Mouse (Mus musculus) CH12.LX (cell line): ENCODE data around the gene Sncb.

Source experiments
- BHLHE40 ChIP-seq: IDR thresholded peaks from 2 replicates; pipeline ENCODE4 v1.6.1; 2011; ENCODE audit warnings: mild to moderate bottlenecking, low read depth, low read length, improper control_type of control experiment
- CTCF ChIP-seq, 2 experiments: IDR thresholded peaks in 1 of 2; conservative IDR thresholded peaks in 1 of 2; 2 replicates each; pipeline ENCODE4 v1.5.1; 2011 to 2012; ENCODE audit warnings: low read depth in 2 of 2, low read length in 2 of 2, improper control_type of control experiment in 1 of 2, inconsistent platforms in 1 of 2, mild to moderate bottlenecking in 1 of 2, moderate library complexity in 1 of 2
- POLR2A ChIP-seq: IDR thresholded peaks from 2 replicates; pipeline ENCODE4 v1.6.1; 2011; ENCODE audit warnings: low read depth, mild to moderate bottlenecking, improper control_type of control experiment, low read length
- TCF12 ChIP-seq: IDR thresholded peaks from 2 replicates; pipeline ENCODE4 v1.6.1; 2014; ENCODE audit warnings: low read depth, mild to moderate bottlenecking, inconsistent platforms, low read length, improper control_type of control experiment

GRCm38 (mm10) chr13:54805134-54805838 lies 38.9 kb upstream of the Sncb start:
- TF ChIP-seq POLR2A (no peak), BHLHE40 (no peak), CTCF (conservative IDR thresholded peaks at IDR 0.05 in 1 of 2, IDR thresholded peaks at IDR 0.05 in 1 of 2; ENCODE audit: low read depth in 2 of 2, low read length in 2 of 2) (peak in 1 of 2 experiments; percentile 40; a peak in 2 of 4 replicates), TCF12 (no peak)
